Mouse (Mus musculus) stomach, postnatal 0 days (tissue): ENCODE results near the gene Dtnbp1. TPM values are rescaled to one million over a fixed set of nuclear protein-coding genes. Genes with fewer than 3 reads are reported as not detected.

Source experiments
- ATAC-seq: fragments of 200-750 bp; cut with Nextera tagmentation; 2 replicates; pipeline ENCODE4 v1.8.0; 2017; ENCODE audit not compliant: low FRiP score, low TSS enrichment
- DNase-seq: peaks from one replicate; pipeline ENCODE4 v3.0.0-alpha.2; 2016; ENCODE audit warnings: low spot score
- H3K27ac ChIP-seq: fragments of 300-500 bp; sonication (generic); replicated peaks from 2 replicates; pipeline ENCODE4 v1.5.1; 2014; ENCODE audit warnings: mild to moderate bottlenecking, control low read depth
- H3K27me3 ChIP-seq: fragments of 300-500 bp; sonication (generic); 2 replicates; pipeline ENCODE4 v1.6.1; 2014; ENCODE audit warnings: low read length; ENCODE audit not compliant: control insufficient read depth, insufficient read depth
- H3K36me3 ChIP-seq: fragments of 300-500 bp; sonication (generic); 2 replicates; pipeline ENCODE4 v1.6.1; 2014; ENCODE audit warnings: low read length, mixed read lengths; ENCODE audit not compliant: control insufficient read depth, insufficient read depth
- H3K4me1 ChIP-seq: fragments of 300-500 bp; sonication (generic); replicated peaks from 2 replicates; pipeline ENCODE4 v1.6.1; 2014; ENCODE audit warnings: antibody characterized with exemption; ENCODE audit not compliant: control insufficient read depth, insufficient read depth
- H3K4me2 ChIP-seq: fragments of 300-500 bp; sonication (generic); replicated peaks from 2 replicates; pipeline ENCODE4 v1.6.1; 2014; ENCODE audit warnings: low read depth, mild to moderate bottlenecking, control low read depth, moderate library complexity
- H3K4me3 ChIP-seq: fragments of 300-500 bp; sonication (generic); 2 replicates; pipeline ENCODE4 v1.5.1; 2014; ENCODE audit warnings: low read depth, low read length, control low read depth
- H3K9ac ChIP-seq: fragments of 300-500 bp; sonication (generic); 2 replicates; pipeline ENCODE4 v1.6.1; 2014; ENCODE audit warnings: mild to moderate bottlenecking, low read length, control low read depth, mixed read lengths
- H3K9me3 ChIP-seq: fragments of 300-500 bp; sonication (generic); 2 replicates; pipeline ENCODE4 v1.6.1; 2016; ENCODE audit warnings: low read length; ENCODE audit not compliant: control insufficient read depth
- CTCF ChIP-seq: IDR thresholded peaks from 2 replicates; pipeline ENCODE4 v1.5.1; 2016; ENCODE audit warnings: antibody characterized with exemption, low read depth, mild to moderate bottlenecking, moderate library complexity
- EP300 ChIP-seq: optimal IDR thresholded peaks from 2 replicates; pipeline ENCODE3; 2016; ENCODE audit warnings: antibody characterized with exemption
- WGBS: fragments of 180-500 bp; shearing (Covaris S2); extraction: QIAGEN DNeasy Blood & Tissue Kit; methylation state at CpG from one replicate; pipeline ENCODE4 v1.1.7; 2014; 5-methylcytosine and 5-hydroxymethylcytosine counted together
- polyA plus RNA-seq: library from polyadenylated mRNA; unstranded; fragments of >200 nt; fragmentation: Nextera tagmentation; extraction: Ambion mirVana; gene quantifications from 2 replicates; pipeline ENCODE4 v1.2.1, GENCODE M21; 2015

Gene Dtnbp1
- polyA plus RNA-seq, 1 experiment from 2014 or later, result 47.7 TPM

DNA sequence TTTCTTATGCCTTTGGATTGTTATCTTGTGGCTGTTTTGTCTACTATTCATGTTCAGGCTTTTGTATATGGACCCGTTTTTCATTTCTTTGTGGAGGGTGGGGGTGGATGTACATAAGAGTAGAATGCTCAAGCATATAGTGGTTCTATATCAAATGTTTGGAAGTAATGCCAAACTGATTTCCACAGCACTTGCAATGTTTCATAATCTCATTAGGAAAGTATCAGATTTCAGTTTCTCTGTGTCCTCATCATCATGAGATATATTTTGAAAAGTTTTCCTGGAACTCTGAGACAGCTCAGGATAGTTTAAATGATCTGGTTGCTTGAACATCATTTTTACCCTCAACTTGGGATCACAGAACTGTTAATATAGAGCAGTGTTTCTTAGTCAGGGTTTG is 27.8 kb upstream of the Dtnbp1 start:
- no peak for TF ChIP-seq CTCF
- no peak for TF ChIP-seq EP300
- Histone ChIP-seq H3K4me3 (no peak overlapping the region), H3K36me3 (no peaks in the 10 kb centered on the region), H3K27me3 (no peaks in the 10 kb centered on the region), H3K4me2 (no peak overlapping the region), H3K9me3 (no peaks in the 10 kb centered on the region), H3K4me1 (no peaks in the 10 kb centered on the region), H3K27ac (no peak overlapping the region), H3K9ac (no peak overlapping the region)
- ATAC-seq (no peak), DNase-seq (no peak)
- 76% methylated on average over 1 of the region's 1 CpGs for WGBS

DNA sequence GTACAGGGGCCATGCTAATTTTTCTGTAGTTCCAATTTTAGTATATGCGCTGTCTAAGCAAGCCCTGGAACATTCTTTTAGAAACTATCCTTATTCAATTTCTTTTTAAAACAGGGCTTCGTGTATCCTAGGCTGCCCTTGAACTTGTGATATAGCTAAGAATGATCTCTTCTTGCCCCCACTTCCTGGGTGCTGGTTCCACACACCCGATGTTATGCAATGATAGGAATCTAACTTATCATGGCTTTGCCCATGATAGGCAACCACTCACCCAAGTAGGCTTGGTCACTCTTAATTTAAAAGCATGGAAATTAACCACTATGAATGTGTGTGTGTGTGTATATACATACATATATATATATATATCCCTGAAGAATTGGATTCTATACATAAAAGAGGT is 24.3 kb upstream of the Dtnbp1 start:
- no peak for DNase-seq
- H3K4me3 ChIP-seq, result no peak overlapping the region
- 84% methylated on average over 3 of the region's 3 CpGs for WGBS
- no peak for ATAC-seq
- H3K27me3 ChIP-seq, result no peaks in the 10 kb centered on the region
- no peak overlapping the region for H3K9ac ChIP-seq
- no peak overlapping the region for H3K27ac ChIP-seq
- TF ChIP-seq CTCF (no peak), EP300 (no peak)
- no peaks in the 10 kb centered on the region for H3K9me3 ChIP-seq
- H3K4me2 ChIP-seq, result no peak overlapping the region
- H3K4me1 ChIP-seq, result no peaks in the 10 kb centered on the region
- H3K36me3 ChIP-seq, result no peaks in the 10 kb centered on the region

DNA sequence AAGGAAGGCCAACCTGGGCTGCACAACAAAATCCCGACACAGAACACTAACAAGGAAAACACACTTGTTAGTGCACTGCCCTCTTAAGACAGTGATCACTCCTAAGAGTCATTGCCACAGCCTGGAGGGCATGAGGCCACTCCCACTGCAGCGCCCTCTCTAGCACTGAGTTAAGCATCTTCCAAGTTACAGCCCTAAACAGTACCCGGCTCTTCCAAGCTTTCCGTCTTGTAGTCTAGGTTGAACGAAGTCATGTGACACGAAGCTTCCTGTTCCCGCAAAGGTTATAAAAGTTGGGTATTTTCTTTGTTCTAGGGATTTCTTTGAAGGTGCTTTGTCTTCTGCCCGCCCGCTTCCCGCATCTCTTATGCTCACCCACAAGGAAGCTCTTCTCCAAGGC is 22.9 kb upstream of the Dtnbp1 start:
- 87% methylated on average over 10 of the region's 10 CpGs for WGBS
- TF ChIP-seq CTCF (no peak), EP300 (no peak)
- Histone ChIP-seq H3K4me3 (no peak overlapping the region), H3K9ac (no peak overlapping the region), H3K27me3 (no peaks in the 10 kb centered on the region), H3K4me2 (no peak overlapping the region), H3K9me3 (no peaks in the 10 kb centered on the region), H3K4me1 (no peaks in the 10 kb centered on the region), H3K27ac (no peak overlapping the region), H3K36me3 (no peaks in the 10 kb centered on the region)
- DNase-seq (no peak), ATAC-seq (no peak)

DNA sequence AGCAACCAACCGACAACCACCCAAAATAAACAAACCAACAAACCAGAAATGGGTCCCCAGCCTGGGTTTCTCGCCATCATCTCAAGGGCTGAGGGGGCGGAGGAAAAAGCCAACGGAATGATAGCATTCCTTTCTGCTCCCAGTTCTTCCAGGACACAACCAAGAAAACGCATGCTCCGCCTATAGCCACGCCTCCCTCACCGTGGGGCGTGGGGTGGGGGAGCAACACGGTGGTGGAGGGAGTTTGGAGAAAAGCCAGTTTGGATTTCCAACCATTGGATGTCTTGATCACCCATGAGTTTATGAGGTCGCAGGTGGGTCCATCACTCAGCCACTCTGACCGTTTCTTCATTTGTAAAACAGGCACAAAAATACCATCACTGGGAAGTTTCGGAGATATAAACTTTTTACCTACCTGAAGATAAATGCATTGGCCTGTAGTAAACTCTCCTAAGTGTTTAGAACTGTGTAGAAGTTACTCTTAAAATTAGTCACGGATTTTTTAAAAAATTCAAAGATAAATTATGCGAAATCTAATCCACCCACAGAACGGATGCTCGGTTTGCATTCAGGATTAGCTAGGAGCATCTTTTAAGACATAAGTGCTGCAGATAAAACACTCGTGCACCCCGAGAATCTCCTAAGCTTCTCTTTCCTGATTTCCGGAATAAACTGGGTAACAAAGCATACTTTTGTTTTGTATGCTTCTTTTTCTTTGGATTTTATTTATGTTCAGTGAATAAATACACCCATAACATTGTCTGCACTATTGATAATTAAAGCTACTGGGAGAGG is 21.6 kb upstream of the Dtnbp1 start:
- ATAC-seq (no peak), DNase-seq (no peak)
- Histone ChIP-seq H3K4me3 (no peak overlapping the region), H3K4me2 (no peak overlapping the region), H3K36me3 (no peaks in the 10 kb centered on the region), H3K27ac (no peak overlapping the region), H3K9me3 (no peaks in the 10 kb centered on the region), H3K9ac (no peak overlapping the region), H3K4me1 (no peaks in the 10 kb centered on the region), H3K27me3 (no peaks in the 10 kb centered on the region)
- TF ChIP-seq EP300 (no peak), CTCF (no peak)
- WGBS, result 69% methylated on average over 20 of the region's 20 CpGs

DNA sequence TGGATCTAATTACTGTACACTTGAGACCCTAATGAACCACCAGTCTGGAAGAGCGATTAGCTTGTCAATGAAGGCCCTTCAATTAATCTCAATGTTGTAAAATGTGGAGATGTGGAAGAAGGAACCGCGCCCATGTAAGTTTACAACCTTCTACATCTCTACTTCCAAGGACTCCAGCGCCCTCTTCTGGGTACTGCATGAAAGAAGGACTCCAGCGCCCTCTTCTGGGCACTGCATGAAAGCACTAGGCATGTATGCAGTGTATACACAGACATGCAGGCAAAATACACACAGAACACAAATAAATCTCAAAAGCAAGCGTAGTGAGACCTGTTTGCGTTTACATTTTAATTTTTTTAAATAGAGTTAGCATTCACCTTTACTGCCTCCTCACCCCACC is 6.2 kb upstream of the Dtnbp1 start:
- no peaks in the 10 kb centered on the region for H3K9me3 ChIP-seq
- H3K4me3 ChIP-seq, result no peak overlapping the region
- no peak overlapping the region for H3K27ac ChIP-seq
- peak; percentile 56 for DNase-seq
- H3K27me3 ChIP-seq, result no peaks in the 10 kb centered on the region
- H3K4me2 ChIP-seq, result no peak overlapping the region
- H3K4me1 ChIP-seq, result no peaks in the 10 kb centered on the region
- peak; percentile 38; the same call in 1 of the 2 replicates for ATAC-seq
- 78% methylated on average over 7 of the region's 7 CpGs for WGBS
- TF ChIP-seq CTCF (peak; percentile 76), EP300 (no peak)
- no peaks in the 10 kb centered on the region for H3K36me3 ChIP-seq
- no peak overlapping the region for H3K9ac ChIP-seq

DNA sequence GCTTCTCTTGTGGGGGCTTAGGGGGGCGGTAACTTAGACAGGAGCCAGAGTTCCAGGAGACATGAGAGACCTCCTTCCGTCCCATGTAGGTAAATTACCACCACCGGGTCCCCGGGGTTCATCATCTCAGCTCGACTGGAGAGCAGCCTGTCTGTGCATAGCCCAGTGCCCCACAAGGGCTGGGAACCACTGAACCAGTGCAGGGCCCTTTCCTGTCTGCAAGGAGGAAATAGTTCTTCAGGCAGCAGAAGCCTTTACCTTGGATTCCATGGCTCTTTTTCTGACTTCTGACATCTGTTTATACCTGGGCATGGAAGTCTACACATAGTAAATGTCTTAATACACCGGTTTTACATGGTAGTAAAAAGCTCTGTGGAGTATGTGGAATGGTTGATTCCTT is 5.8 kb upstream of the Dtnbp1 start:
- ATAC-seq, result no peak
- TF ChIP-seq CTCF (no peak), EP300 (no peak)
- Histone ChIP-seq H3K9ac (no peak overlapping the region), H3K9me3 (no peaks in the 10 kb centered on the region), H3K4me3 (no peak overlapping the region), H3K4me1 (no peaks in the 10 kb centered on the region), H3K27ac (no peak overlapping the region), H3K4me2 (no peak overlapping the region), H3K36me3 (no peaks in the 10 kb centered on the region), H3K27me3 (no peaks in the 10 kb centered on the region)
- DNase-seq, result no peak
- WGBS, result 82% methylated on average over 6 of the region's 6 CpGs
